Mouse (Mus musculus): ENCODE data around the gene Tomm70a.

The Tomm70a gene

GRCm38 (mm10) chr16:57120913-57121815 lies at the start of gene Tomm70a:
Tomm70a (plus strand) TSS chr16:57121703.
- peak; percentile 86 for DNase-seq (ENCODE audit: low spot score)

GRCm38 (mm10) chr16:57075986-57076385 lies 45.5 kb upstream of the Tomm70a start:
- no peak for DNase-seq (ENCODE audit: low spot score)

GRCm38 (mm10) chr16:57079577-57079976 lies 41.9 kb upstream of the Tomm70a start:
- no peak for DNase-seq (ENCODE audit: low spot score)

GRCm38 (mm10) chr16:57092460-57092859 lies 29.0 kb upstream of the Tomm70a start:
- peak; percentile 14 for DNase-seq (ENCODE audit: low spot score)

- no peak for DNase-seq (ENCODE audit: low spot score)
Observed at GRCm38 (mm10) chr16:57092911-57093605, 28.4 kb upstream of the Tomm70a start.

- no peak for DNase-seq (ENCODE audit: low spot score)
Observed at GRCm38 (mm10) chr16:57098468-57099144, 22.9 kb upstream of the Tomm70a start.

GRCm38 (mm10) chr16:57099572-57100237 lies 21.8 kb upstream of the Tomm70a start:
- no peak for DNase-seq (ENCODE audit: low spot score)

- no peak for DNase-seq (ENCODE audit: low spot score)
Observed at GRCm38 (mm10) chr16:57101174-57101573, 20.3 kb upstream of the Tomm70a start.

GRCm38 (mm10) chr16:57106185-57106960 lies 15.1 kb upstream of the Tomm70a start:
- no peak for DNase-seq (ENCODE audit: low spot score)

GRCm38 (mm10) chr16:57116066-57116465 lies 5.4 kb upstream of the Tomm70a start:
- DNase-seq (ENCODE audit: low spot score): no peak

GRCm38 (mm10) chr16:57117562-57117961 lies 3.9 kb upstream of the Tomm70a start:
- no peak for DNase-seq (ENCODE audit: low spot score)

GRCm38 (mm10) chr16:57121816-57122415 lies 413 bp downstream of the Tomm70a start:
- peak; percentile 20 for DNase-seq (ENCODE audit: low spot score)

- no peak for DNase-seq (ENCODE audit: low spot score)
Observed at GRCm38 (mm10) chr16:57122682-57123445, 1.4 kb downstream of the Tomm70a start.

GRCm38 (mm10) chr16:57126268-57126667 lies 4.8 kb downstream of the Tomm70a start:
- DNase-seq (ENCODE audit: low spot score): no peak

- DNase-seq (ENCODE audit: low spot score): no peak
Observed at GRCm38 (mm10) chr16:57127825-57128224, 6.3 kb downstream of the Tomm70a start.

GRCm38 (mm10) chr16:57130752-57131400 lies 9.4 kb downstream of the Tomm70a start:
- no peak for DNase-seq (ENCODE audit: low spot score)

- no peak for DNase-seq (ENCODE audit: low spot score)
Observed at GRCm38 (mm10) chr16:57131544-57131943, 10.0 kb downstream of the Tomm70a start.

GRCm38 (mm10) chr16:57132326-57132725 lies 10.8 kb downstream of the Tomm70a start:
- no peak for DNase-seq (ENCODE audit: low spot score)

GRCm38 (mm10) chr16:57133611-57134010 lies 12.1 kb downstream of the Tomm70a start:
- no peak for DNase-seq (ENCODE audit: low spot score)

Data from urinary bladder, postnatal 25 days (tissue).